Mouse (Mus musculus) intestine, embryonic 14.5 days (tissue): ENCODE data around the gene Abhd12. TPM values are rescaled to one million over a fixed set of nuclear protein-coding genes. Genes with fewer than 3 reads are reported as not detected.
"Not testable (repeated sequence)": the region's sequence is repeated elsewhere in the genome, so short reads cannot be mapped to it uniquely, and the experiment has no call there.

Source experiments
- ATAC-seq: fragments of 200-750 bp; cut with Nextera tagmentation; replicated peaks from 2 replicates; pipeline ENCODE4 v1.8.0; 2017; ENCODE audit warnings: low read depth, moderate number of reproducible peaks, moderate TSS enrichment, moderate library complexity; ENCODE audit not compliant: low FRiP score, low TSS enrichment
- DNase-seq: peaks from one replicate; pipeline ENCODE4 v3.0.0-alpha.2; 2018; ENCODE audit warnings: low spot score
- H3K27ac ChIP-seq: fragments of 300-500 bp; sonication (generic); 2 replicates; pipeline ENCODE4 v1.5.1; 2014; ENCODE audit warnings: low read depth, mild to moderate bottlenecking, control low read depth
- H3K27me3 ChIP-seq: fragments of 300-500 bp; sonication (generic); replicated peaks from 2 replicates; pipeline ENCODE4 v1.6.1; 2014; ENCODE audit warnings: low read length, control low read depth; ENCODE audit not compliant: control insufficient read depth, insufficient read depth
- H3K36me3 ChIP-seq: fragments of 300-500 bp; sonication (generic); 2 replicates; pipeline ENCODE4 v1.6.1; 2014; ENCODE audit warnings: low read length, control low read depth; ENCODE audit not compliant: control insufficient read depth, insufficient read depth
- H3K4me1 ChIP-seq: fragments of 300-500 bp; sonication (generic); replicated peaks from 2 replicates; pipeline ENCODE4 v1.6.1; 2014; ENCODE audit warnings: low read length, control low read depth, mixed read lengths; ENCODE audit not compliant: control insufficient read depth, insufficient read depth
- H3K4me2 ChIP-seq: fragments of 300-500 bp; sonication (generic); 2 replicates; pipeline ENCODE4 v1.6.1; 2014; ENCODE audit warnings: low read length
- H3K4me3 ChIP-seq: fragments of 300-500 bp; sonication (generic); 2 replicates; pipeline ENCODE4 v1.5.1; 2014; ENCODE audit warnings: low read depth, low read length, control low read depth, mixed read lengths
- H3K9ac ChIP-seq: fragments of 300-500 bp; sonication (generic); 2 replicates; pipeline ENCODE4 v1.6.1; 2014; ENCODE audit warnings: mild to moderate bottlenecking, low read length
- H3K9me3 ChIP-seq: fragments of 300-500 bp; sonication (generic); 2 replicates; pipeline ENCODE4 v1.6.1; 2016; ENCODE audit warnings: low read length, control low read depth; ENCODE audit not compliant: control insufficient read depth
- WGBS: fragments of 180-500 bp; shearing (Covaris S2); extraction: QIAGEN DNeasy Blood & Tissue Kit; methylation state at CpG from one replicate; pipeline ENCODE4 v1.1.7; 2014; 5-methylcytosine and 5-hydroxymethylcytosine counted together
- polyA plus RNA-seq: library from polyadenylated mRNA; unstranded; fragments of >200 nt; fragmentation: Nextera tagmentation; extraction: Ambion mirVana; gene quantifications from 2 replicates; pipeline ENCODE4 v1.2.1, GENCODE M21; 2014

The Abhd12 gene
- polyA plus RNA-seq, 1 experiment from 2014 or later: 52.1 TPM

DNA sequence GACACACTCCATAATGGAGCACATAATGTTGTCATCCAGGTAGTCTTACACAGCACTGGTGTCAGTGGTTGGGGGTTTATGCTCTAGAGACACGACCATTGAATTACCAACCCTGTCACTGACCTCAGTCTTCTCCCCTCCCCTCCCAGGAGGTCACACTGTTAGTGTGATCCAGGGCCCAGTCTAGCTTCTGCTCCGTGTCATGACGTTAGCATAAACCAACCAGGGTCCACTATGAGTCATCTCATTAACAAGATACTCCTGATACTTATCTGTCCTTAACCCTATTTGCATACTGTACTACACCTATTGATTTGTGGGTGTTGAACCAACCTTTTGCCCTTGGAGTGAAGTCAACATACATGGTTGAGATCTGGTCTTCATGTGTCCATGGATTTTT lies 14.2 kb upstream of the Abhd12 start:
- no peak for ATAC-seq
- H3K4me2 ChIP-seq: no peak overlapping the region
- H3K9ac ChIP-seq: no peak overlapping the region
- no peak overlapping the region for H3K4me3 ChIP-seq
- no peak for DNase-seq
- H3K27me3 ChIP-seq: no peaks in the 10 kb centered on the region
- 89% methylated on average over 3 of the region's 3 CpGs for WGBS
- no peak overlapping the region for H3K27ac ChIP-seq
- H3K9me3 ChIP-seq: no peaks in the 10 kb centered on the region
- H3K36me3 ChIP-seq: peaks cover 36% of the 10 kb centered on the region; the same call in 1 of the 2 replicates
- H3K4me1 ChIP-seq: no peaks in the 10 kb centered on the region

DNA sequence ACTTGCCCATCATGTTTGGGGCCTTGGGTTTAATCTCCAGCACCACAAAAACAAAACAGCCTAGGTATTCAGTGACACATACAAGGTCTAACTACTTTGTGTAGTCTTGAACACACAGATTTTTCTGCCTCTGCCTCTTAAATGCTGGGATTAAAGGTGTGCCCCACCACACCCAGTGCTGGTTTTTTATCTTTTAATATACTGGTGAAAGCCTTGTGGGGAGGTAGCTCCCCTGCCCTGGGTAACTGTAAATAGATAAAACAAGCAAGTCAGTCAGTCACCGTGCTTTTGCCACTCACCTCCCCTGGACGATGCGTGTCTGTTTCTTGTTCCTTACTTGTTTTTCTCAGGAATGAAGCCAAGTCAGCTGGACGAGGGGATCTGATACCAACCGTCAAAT lies 11.2 kb upstream of the Abhd12 start:
- no peaks in the 10 kb centered on the region; the same call in 1 of the 2 replicates for H3K4me1 ChIP-seq
- no peak overlapping the region for H3K4me2 ChIP-seq
- H3K27me3 ChIP-seq: no peaks in the 10 kb centered on the region
- H3K27ac ChIP-seq: no peak overlapping the region
- H3K4me3 ChIP-seq: no peak overlapping the region
- 85% methylated on average over 5 of the region's 5 CpGs for WGBS
- no peak overlapping the region for H3K9ac ChIP-seq
- peaks cover 27% of the 10 kb centered on the region; the same call in 1 of the 2 replicates for H3K36me3 ChIP-seq
- no peaks in the 10 kb centered on the region for H3K9me3 ChIP-seq
- ATAC-seq (no peak), DNase-seq (no peak)

DNA sequence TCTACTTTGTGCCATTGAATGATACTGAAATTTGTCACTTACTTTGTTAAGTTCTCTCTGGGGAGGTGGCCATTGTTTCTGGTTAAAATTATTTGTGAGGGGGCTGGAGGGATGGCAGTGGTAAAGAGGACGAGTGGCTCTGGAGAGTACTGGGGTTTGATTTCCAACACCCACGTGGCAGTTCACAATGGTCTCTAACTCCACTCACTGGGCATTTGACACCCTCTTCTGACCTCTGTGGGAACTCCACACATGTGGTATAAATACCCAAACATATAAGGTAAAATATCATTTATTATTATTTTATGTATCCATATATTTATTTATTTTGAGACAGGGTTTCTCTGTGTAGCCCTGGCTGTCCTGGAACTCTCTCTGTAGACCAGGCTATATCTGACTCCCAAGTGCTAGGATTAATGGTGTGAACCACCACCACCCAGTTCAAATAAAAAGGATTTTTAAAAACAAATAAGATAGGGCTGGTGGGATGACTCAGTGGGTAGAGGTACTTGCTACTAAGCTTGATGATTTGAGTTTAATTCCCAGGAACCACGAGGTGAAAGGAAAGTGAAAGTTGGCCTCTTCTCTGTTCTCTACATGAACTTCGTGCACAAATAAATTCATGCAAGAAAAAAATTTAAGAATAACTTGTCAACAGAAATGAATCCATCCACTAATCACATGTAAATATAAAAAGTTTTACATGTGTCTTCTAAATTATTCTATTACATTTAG lies 10.4 kb upstream of the Abhd12 start:
- Histone ChIP-seq H3K27ac (no peak overlapping the region), H3K4me1 (peaks cover 2% of the 10 kb centered on the region; the same call in 1 of the 2 replicates), H3K9me3 (no peaks in the 10 kb centered on the region), H3K4me3 (no peak overlapping the region), H3K36me3 (peaks cover 27% of the 10 kb centered on the region; the same call in 1 of the 2 replicates), H3K4me2 (no peak overlapping the region), H3K9ac (no peak overlapping the region), H3K27me3 (no peaks in the 10 kb centered on the region)
- no peak for DNase-seq
- WGBS: 79% methylated on average over 4 of the region's 4 CpGs
- ATAC-seq: no peak

DNA sequence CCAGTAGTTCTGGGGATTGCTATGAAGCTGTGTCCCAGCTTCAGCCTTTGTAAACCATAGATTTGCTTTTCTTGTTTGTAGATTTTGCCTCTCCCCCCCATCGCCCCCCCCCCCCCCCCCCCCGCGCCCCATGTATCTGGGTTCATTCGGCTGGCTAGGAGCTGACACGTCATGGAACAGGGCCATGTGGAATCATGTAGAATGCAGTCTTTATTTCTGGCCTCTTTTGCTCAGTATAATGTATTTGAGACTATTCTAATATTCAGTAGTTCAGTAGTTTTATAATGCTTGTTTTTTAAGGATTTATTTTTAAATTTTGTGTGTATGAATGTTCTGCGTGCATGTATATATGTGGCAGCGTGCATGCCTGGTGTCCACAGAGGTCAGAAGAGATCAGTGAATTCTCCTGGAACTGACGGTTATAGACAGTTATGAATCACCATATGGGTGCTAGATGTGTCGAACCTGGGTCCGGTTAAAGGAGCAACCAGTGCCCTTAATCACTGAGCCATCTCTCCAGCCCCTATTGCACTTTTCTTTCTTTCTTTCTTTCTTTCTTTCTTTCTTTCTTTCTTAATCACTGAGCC lies 5.8 kb upstream of the Abhd12 start:
- H3K27ac ChIP-seq: no peak overlapping the region
- no peaks in the 10 kb centered on the region for H3K9me3 ChIP-seq
- H3K27me3 ChIP-seq: no peaks in the 10 kb centered on the region
- peak overlapping the region; percentile 52 for H3K4me2 ChIP-seq
- ATAC-seq (no peak), DNase-seq (no peak)
- H3K36me3 ChIP-seq: 0 out of 2 replicates have a peak, but pooled peaks cover 6% of the 10 kb centered on the region
- 32% methylated on average over 9 of the region's 10 CpGs for WGBS
- peak overlapping the region; percentile 66 for H3K9ac ChIP-seq
- peaks cover 2% of the 10 kb centered on the region; the same call in 1 of the 2 replicates for H3K4me1 ChIP-seq
- H3K4me3 ChIP-seq: peak overlapping the region; percentile 65

DNA sequence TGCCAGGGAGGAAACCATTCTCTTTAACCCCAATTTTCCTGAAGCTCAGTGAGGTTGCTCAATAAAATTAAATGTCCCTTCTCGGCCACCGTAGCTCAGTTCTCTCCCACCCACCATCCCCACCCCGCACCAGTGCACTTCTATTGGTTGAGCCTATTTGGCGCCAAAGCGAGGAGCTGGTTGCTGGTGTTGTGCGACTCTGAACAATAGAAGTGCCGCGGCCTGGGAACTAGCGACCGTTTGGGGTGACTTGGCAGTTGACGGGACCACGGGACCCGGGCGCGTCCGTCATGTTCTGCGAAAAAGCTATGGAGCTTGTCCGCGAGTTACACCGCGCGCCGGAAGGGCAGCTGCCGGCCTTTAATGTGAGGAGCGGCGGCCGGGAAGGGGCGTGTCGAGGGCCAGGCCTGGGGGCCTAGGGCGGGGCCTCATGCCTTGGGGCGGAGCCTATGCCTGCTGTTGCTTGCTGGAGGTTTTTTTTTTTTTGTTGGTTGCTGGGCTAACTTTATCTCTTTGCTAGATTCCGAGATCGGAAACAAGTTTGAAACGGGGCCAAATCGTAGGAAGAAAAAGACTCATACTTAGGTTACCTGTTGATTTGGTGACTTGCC lies 5.0 kb upstream of the Abhd12 start:
- under 1% methylated on average over 35 of the region's 35 CpGs for WGBS
- no peaks in the 10 kb centered on the region for H3K36me3 ChIP-seq
- ATAC-seq (peak; percentile 93), DNase-seq (peak; percentile 98)
- H3K4me1 ChIP-seq: peaks cover 2% of the 10 kb centered on the region; the same call in 1 of the 2 replicates
- H3K9me3 ChIP-seq: no peaks in the 10 kb centered on the region
- peak overlapping the region; percentile 66 for H3K9ac ChIP-seq
- H3K4me2 ChIP-seq: peak overlapping the region; percentile 52
- peak overlapping the region; percentile 65 for H3K4me3 ChIP-seq
- no peaks in the 10 kb centered on the region for H3K27me3 ChIP-seq
- H3K27ac ChIP-seq: peak overlapping the region; percentile 78

DNA sequence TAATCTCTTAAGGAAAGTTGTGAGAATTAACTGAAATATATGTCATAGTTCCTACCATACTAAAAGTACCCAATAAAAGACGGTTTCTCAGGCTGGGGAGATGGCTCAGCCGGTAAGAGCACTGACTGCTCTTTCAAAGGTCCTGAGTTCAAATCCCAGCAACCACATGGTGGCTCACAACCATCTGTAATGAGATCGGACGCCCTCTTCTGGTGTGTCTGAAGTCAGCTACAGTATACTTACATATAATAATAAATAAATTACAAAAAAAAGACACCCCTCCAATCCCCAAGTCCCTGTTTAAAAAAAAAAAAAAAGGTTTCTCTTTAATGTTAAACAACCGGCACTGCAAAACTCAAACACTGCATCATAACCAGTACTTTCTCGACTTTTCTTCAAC lies 4.3 kb upstream of the Abhd12 start:
- Histone ChIP-seq H3K4me3 (peak overlapping the region; percentile 65), H3K9ac (peak overlapping the region; percentile 66; the same call in 1 of the 2 replicates), H3K4me2 (peak overlapping the region; percentile 52)
- not testable (repeated sequence) for ATAC-seq, H3K36me3 ChIP-seq, H3K9me3 ChIP-seq, DNase-seq, H3K4me1 ChIP-seq, H3K27ac ChIP-seq, H3K27me3 ChIP-seq
- WGBS: 43% methylated on average over 6 of the region's 6 CpGs

DNA sequence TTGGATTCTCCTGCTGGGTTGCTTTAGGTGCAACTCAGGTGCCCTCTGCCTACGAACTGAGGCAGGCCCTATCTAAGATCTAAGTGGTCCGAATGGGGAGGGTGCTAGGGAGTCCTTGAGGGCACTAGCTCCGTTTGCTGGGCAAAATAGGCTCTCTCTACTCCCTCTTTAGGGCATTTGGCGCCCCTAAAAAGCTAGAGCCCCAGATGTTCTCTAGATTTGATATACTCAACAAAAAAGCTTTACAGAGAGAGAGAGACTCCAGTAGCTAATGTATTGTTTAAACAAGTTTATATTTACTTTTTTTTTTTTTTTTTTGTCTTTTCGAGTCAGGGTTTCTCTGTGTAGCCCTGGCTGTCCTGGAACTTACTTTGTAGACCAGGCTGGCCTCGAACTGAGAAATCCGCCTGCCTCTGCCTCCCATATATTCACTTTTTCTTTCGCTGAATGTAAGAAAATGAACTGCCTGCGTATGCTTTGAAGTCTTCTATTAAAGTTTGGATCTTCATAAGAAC lies 452 bp upstream of the Abhd12 start, which contains the start of gene Gins1:
Gene Gins1, plus strand, starts transcription at position 465 of the 515 bp plus-strand sequence.
- 35% methylated on average over 9 of the region's 9 CpGs for WGBS
- peak within 1 kb of the TSS; percentile 73 for H3K9ac ChIP-seq
- no peaks in the 10 kb centered on the region for H3K27me3 ChIP-seq
- H3K36me3 ChIP-seq: 0 out of 2 replicates have a peak, but pooled peaks cover 4% of the 10 kb centered on the region
- peak within 1 kb of the TSS; percentile 82 for H3K27ac ChIP-seq
- peak within 1 kb of the TSS; percentile 63 for H3K4me2 ChIP-seq
- ATAC-seq: no peak
- peak within 1 kb of the TSS; percentile 78 for H3K4me3 ChIP-seq
- no peaks in the 10 kb centered on the region for H3K9me3 ChIP-seq
- H3K4me1 ChIP-seq: peaks cover 14% of the 10 kb centered on the region
- no peak for DNase-seq

DNA sequence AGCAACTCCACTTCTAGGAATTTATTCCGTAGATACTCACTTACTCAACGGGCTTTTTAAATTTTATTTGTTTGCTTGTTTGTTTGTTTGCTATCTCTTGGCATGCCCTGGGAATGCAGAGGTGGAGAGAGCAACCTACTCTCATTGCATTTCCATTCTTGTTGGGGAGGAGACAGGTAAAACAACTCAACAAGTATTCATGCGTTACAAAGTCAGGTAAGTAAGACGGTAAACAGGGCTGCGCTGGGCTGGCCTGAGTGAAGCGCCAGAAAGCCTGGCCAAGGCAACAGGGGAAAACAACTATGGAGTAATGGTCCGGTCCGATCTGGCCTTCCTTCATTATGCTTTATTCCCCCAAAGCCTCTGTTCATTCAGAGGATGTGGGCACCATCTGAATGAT lies 2.2 kb downstream of the Abhd12 start:
- Histone ChIP-seq H3K4me3 (no peak overlapping the region), H3K27me3 (no peaks in the 10 kb centered on the region), H3K4me1 (peaks cover 14% of the 10 kb centered on the region), H3K4me2 (0 out of 2 replicates have a peak overlapping the region, but pooled peaks have one; percentile 5), H3K9ac (no peak overlapping the region), H3K9me3 (no peaks in the 10 kb centered on the region), H3K27ac (no peak overlapping the region), H3K36me3 (0 out of 2 replicates have a peak, but pooled peaks cover 4% of the 10 kb centered on the region)
- 84% methylated on average over 8 of the region's 8 CpGs for WGBS
- no peak for ATAC-seq
- DNase-seq: no peak
